Mouse (Mus musculus): ENCODE results near the gene Olfr1491. TPM values are rescaled to one million over a fixed set of nuclear protein-coding genes. Genes with fewer than 3 reads are reported as not detected.

Olfr1491 gene
- polyA plus RNA-seq (2015; fragmentation: Illumina TruSeq; extraction: RNeasy Lipid Tissue Mini Kit (QIAGEN cat#74804); ENCODE audit: insufficient read depth, low read depth, low replicate concordance) = not detected

DNA sequence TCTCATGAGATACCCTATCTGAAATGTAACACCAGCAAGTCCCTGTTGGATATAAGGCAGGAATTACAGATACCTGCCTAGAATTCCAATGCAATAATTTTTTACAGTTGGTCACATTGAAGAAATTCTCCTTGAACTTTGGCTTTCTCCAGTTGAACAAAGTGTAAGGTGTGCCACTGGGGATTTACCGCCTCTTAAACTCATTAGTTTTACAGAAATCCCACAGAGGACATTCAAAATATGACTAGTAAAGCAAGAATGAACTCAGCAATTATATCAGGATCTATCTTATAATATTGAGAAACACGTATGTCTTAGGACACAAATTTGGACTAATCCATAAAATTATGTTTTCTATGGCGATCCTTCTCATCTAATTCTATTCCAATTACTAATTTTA, at the start of gene Olfr1491:
Gene Olfr1491 (plus strand): TSS at position 301 of the 400 bp plus-strand sequence.

DNA sequence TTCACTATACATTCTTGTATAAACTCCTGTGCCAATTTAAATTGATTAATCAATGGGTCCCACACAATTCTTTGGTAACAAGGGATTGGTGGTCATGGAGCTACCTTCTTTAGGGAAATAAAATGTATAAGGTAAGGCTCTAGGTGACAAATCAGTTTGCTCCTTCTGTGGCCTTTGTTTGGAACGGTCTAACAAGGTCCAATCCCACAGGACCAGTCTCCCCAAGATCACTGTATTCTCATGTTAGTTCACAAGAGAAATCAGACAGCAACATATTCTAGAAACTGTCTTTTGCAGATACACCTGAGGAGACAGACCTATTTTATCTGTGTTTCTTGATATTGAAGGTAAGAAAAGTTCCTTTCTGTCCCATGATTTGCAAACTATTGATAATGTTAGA, 46.3 kb upstream of the Olfr1491 start, which contains the start of gene Olfr1490:
Gene Olfr1490 (plus strand): TSS at position 301 of the 400 bp plus-strand sequence.

DNA sequence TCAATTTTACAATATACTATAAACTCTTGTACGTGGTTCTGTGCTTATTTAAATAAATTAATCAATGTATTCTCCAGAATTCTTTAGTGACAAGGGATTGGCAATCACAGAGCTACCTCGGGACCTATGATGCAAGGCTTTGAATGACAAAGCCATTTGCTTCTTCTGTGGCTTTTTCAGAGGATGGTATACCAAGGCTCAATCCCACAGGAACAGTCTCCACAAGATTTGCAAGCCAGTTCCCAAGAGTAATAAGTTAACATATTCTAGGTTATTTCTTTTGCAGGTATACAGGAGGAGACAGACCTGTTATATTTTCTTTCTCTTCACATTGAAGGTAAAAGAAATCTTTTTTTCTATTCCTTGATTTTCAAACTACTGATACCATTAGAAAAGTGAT, 25.9 kb downstream of the Olfr1491 start, which contains the start of gene Olfr1493-ps1:
Gene Olfr1493-ps1 (plus strand): TSS at position 301 of the 400 bp plus-strand sequence.

GRCm38 (mm10) chr19:13739428-13739827, 42.4 kb downstream of the Olfr1491 start, which contains the start of gene Olfr1494:
Gene Olfr1494, plus strand, starts transcription at chr19:13739728.

Other genes with a start within 250 kb of the Olfr1491 start
- not detected for gene Olfr1472, start 241.2 kb upstream of the Olfr1491 start, polyA plus RNA-seq (2015; fragmentation: Illumina TruSeq; extraction: RNeasy Lipid Tissue Mini Kit (QIAGEN cat#74804); ENCODE audit: insufficient read depth, low read depth, low replicate concordance)
- not detected for gene Olfr1474, start 227.7 kb upstream of the Olfr1491 start, polyA plus RNA-seq (2015; fragmentation: Illumina TruSeq; extraction: RNeasy Lipid Tissue Mini Kit (QIAGEN cat#74804); ENCODE audit: insufficient read depth, low read depth, low replicate concordance)
- not detected for gene Olfr1475, start 217.1 kb upstream of the Olfr1491 start, polyA plus RNA-seq (2015; fragmentation: Illumina TruSeq; extraction: RNeasy Lipid Tissue Mini Kit (QIAGEN cat#74804); ENCODE audit: insufficient read depth, low read depth, low replicate concordance)
- gene Olfr1477, start 196.7 kb upstream of the Olfr1491 start, polyA plus RNA-seq (2015; fragmentation: Illumina TruSeq; extraction: RNeasy Lipid Tissue Mini Kit (QIAGEN cat#74804); ENCODE audit: insufficient read depth, low read depth, low replicate concordance) = not detected
- not detected for gene Olfr1480, start 169.4 kb upstream of the Olfr1491 start, polyA plus RNA-seq (2015; fragmentation: Illumina TruSeq; extraction: RNeasy Lipid Tissue Mini Kit (QIAGEN cat#74804); ENCODE audit: insufficient read depth, low read depth, low replicate concordance)
- gene Olfr1484, start 113.8 kb upstream of the Olfr1491 start, polyA plus RNA-seq (2015; fragmentation: Illumina TruSeq; extraction: RNeasy Lipid Tissue Mini Kit (QIAGEN cat#74804); ENCODE audit: insufficient read depth, low read depth, low replicate concordance) = not detected
- gene Olfr1487, start 79.9 kb upstream of the Olfr1491 start, polyA plus RNA-seq (2015; fragmentation: Illumina TruSeq; extraction: RNeasy Lipid Tissue Mini Kit (QIAGEN cat#74804); ENCODE audit: insufficient read depth, low read depth, low replicate concordance) = not detected
- not detected for gene Olfr1489, start 65.6 kb upstream of the Olfr1491 start, polyA plus RNA-seq (2015; fragmentation: Illumina TruSeq; extraction: RNeasy Lipid Tissue Mini Kit (QIAGEN cat#74804); ENCODE audit: insufficient read depth, low read depth, low replicate concordance)
- not detected for gene Olfr1490, start 46.2 kb upstream of the Olfr1491 start, polyA plus RNA-seq (2015; fragmentation: Illumina TruSeq; extraction: RNeasy Lipid Tissue Mini Kit (QIAGEN cat#74804); ENCODE audit: insufficient read depth, low read depth, low replicate concordance)
- gene Olfr1493-ps1, start 26.0 kb downstream of the Olfr1491 start, polyA plus RNA-seq (2015; fragmentation: Illumina TruSeq; extraction: RNeasy Lipid Tissue Mini Kit (QIAGEN cat#74804); ENCODE audit: insufficient read depth, low read depth, low replicate concordance) = not detected
- not detected for gene Olfr1494, start 42.5 kb downstream of the Olfr1491 start, polyA plus RNA-seq (2015; fragmentation: Illumina TruSeq; extraction: RNeasy Lipid Tissue Mini Kit (QIAGEN cat#74804); ENCODE audit: insufficient read depth, low read depth, low replicate concordance)
- not detected for gene Olfr1495, start 67.3 kb downstream of the Olfr1491 start, polyA plus RNA-seq (2015; fragmentation: Illumina TruSeq; extraction: RNeasy Lipid Tissue Mini Kit (QIAGEN cat#74804); ENCODE audit: insufficient read depth, low read depth, low replicate concordance)
- gene Olfr1496, start 80.6 kb downstream of the Olfr1491 start, polyA plus RNA-seq (2015; fragmentation: Illumina TruSeq; extraction: RNeasy Lipid Tissue Mini Kit (QIAGEN cat#74804); ENCODE audit: insufficient read depth, low read depth, low replicate concordance) = not detected
- gene Olfr1497, start 100.9 kb downstream of the Olfr1491 start, polyA plus RNA-seq (2015; fragmentation: Illumina TruSeq; extraction: RNeasy Lipid Tissue Mini Kit (QIAGEN cat#74804); ENCODE audit: insufficient read depth, low read depth, low replicate concordance) = not detected
- not detected for gene Olfr1499, start 122.2 kb downstream of the Olfr1491 start, polyA plus RNA-seq (2015; fragmentation: Illumina TruSeq; extraction: RNeasy Lipid Tissue Mini Kit (QIAGEN cat#74804); ENCODE audit: insufficient read depth, low read depth, low replicate concordance)
- gene Olfr1500, start 133.2 kb downstream of the Olfr1491 start, polyA plus RNA-seq (2015; fragmentation: Illumina TruSeq; extraction: RNeasy Lipid Tissue Mini Kit (QIAGEN cat#74804); ENCODE audit: insufficient read depth, low read depth, low replicate concordance) = not detected
- not detected for gene Olfr1501, start 153.4 kb downstream of the Olfr1491 start, polyA plus RNA-seq (2015; fragmentation: Illumina TruSeq; extraction: RNeasy Lipid Tissue Mini Kit (QIAGEN cat#74804); ENCODE audit: insufficient read depth, low read depth, low replicate concordance)
- not detected for gene Olfr1502, start 164.5 kb downstream of the Olfr1491 start, polyA plus RNA-seq (2015; fragmentation: Illumina TruSeq; extraction: RNeasy Lipid Tissue Mini Kit (QIAGEN cat#74804); ENCODE audit: insufficient read depth, low read depth, low replicate concordance)
- not detected for gene Olfr1504, start 200.7 kb downstream of the Olfr1491 start, polyA plus RNA-seq (2015; fragmentation: Illumina TruSeq; extraction: RNeasy Lipid Tissue Mini Kit (QIAGEN cat#74804); ENCODE audit: insufficient read depth, low read depth, low replicate concordance)
- gene Olfr1505, start 216.3 kb downstream of the Olfr1491 start, polyA plus RNA-seq (2015; fragmentation: Illumina TruSeq; extraction: RNeasy Lipid Tissue Mini Kit (QIAGEN cat#74804); ENCODE audit: insufficient read depth, low read depth, low replicate concordance) = not detected